Mouse (Mus musculus): ENCODE data around the gene Gm13283.
"Not testable (repeated sequence)": the region's sequence is repeated elsewhere in the genome, so short reads cannot be mapped to it uniquely, and the experiment has no call there.

GRCm38 (mm10) chr4:88757628-88758031 is 2.3 kb upstream of the Gm13283 start:
- TF ChIP-seq CTCF (IDR thresholded peaks at IDR 0.05; ENCODE audit: control insufficient read depth, insufficient read depth, insufficient read length); MAX (IDR thresholded peaks at IDR 0.05); USF1 (IDR thresholded peaks at IDR 0.05; ENCODE audit: low read depth); MYOD1 (IDR thresholded peaks at IDR 0.05; ENCODE audit: control insufficient read depth, insufficient read length, low read depth): not testable (repeated sequence)
